Mouse (Mus musculus): ENCODE data around the gene Spata17. TPM values are rescaled to one million over a fixed set of nuclear protein-coding genes. Genes with fewer than 3 reads are reported as not detected.

Spata17 gene
- polyA plus RNA-seq, 1 experiment from 2014 or later = 2.8 TPM

GRCm38 (mm10) chr1:187232996-187233615 is 17.8 kb upstream of the Spata17 start:
- ATAC-seq (ENCODE audit: low FRiP score) (no peak), DNase-seq (ENCODE audit: low spot score) (no peak)
- H3K36me3 ChIP-seq (replicated peaks; ENCODE audit: control insufficient read depth, insufficient read depth) = peaks cover 16% of the 10 kb centered on the region; the same call in 1 of the 2 replicates

GRCm38 (mm10) chr1:187232196-187232955 is 17.1 kb upstream of the Spata17 start:
- no peaks in the 10 kb centered on the region for H3K4me1 ChIP-seq (replicated peaks; ENCODE audit: control insufficient read depth, insufficient read depth, low read length)
- ATAC-seq (ENCODE audit: low FRiP score) (no peak), DNase-seq (ENCODE audit: low spot score) (no peak)
- H3K9ac ChIP-seq = no peak overlapping the region
- no peak overlapping the region for H3K27ac ChIP-seq
- H3K4me2 ChIP-seq (replicated peaks) = no peak overlapping the region
- H3K27me3 ChIP-seq (ENCODE audit: control insufficient read depth, insufficient read depth, low read length) = no peaks in the 10 kb centered on the region
- H3K9me3 ChIP-seq (ENCODE audit: control insufficient read depth, low read length) = no peaks in the 10 kb centered on the region
- no peak overlapping the region for H3K4me3 ChIP-seq (replicated peaks; ENCODE audit: low read length)
- peaks cover 16% of the 10 kb centered on the region; the same call in 1 of the 2 replicates for H3K36me3 ChIP-seq (replicated peaks; ENCODE audit: control insufficient read depth, insufficient read depth)
- WGBS = 86% methylated on average over 14 of the region's 14 CpGs

More at GRCm38 (mm10) chr1:187232996-187233615, 17.8 kb upstream of the Spata17 start:
- H3K27me3 ChIP-seq (ENCODE audit: control insufficient read depth, insufficient read depth, low read length) = no peaks in the 10 kb centered on the region
- H3K9ac ChIP-seq = no peak overlapping the region
- no peak overlapping the region for H3K27ac ChIP-seq
- H3K4me1 ChIP-seq (replicated peaks; ENCODE audit: control insufficient read depth, insufficient read depth, low read length) = no peaks in the 10 kb centered on the region
- H3K9me3 ChIP-seq (ENCODE audit: control insufficient read depth, low read length) = no peaks in the 10 kb centered on the region
- WGBS = 70% methylated on average over 7 of the region's 7 CpGs
- H3K4me3 ChIP-seq (replicated peaks; ENCODE audit: low read length) = no peak overlapping the region
- no peak overlapping the region for H3K4me2 ChIP-seq (replicated peaks)

GRCm38 (mm10) chr1:187230255-187230654 is 15.0 kb upstream of the Spata17 start:
- no peak overlapping the region for H3K4me3 ChIP-seq (replicated peaks; ENCODE audit: low read length)
- no peak overlapping the region for H3K4me2 ChIP-seq (replicated peaks)
- H3K4me1 ChIP-seq (replicated peaks; ENCODE audit: control insufficient read depth, insufficient read depth, low read length) = no peaks in the 10 kb centered on the region
- ATAC-seq (ENCODE audit: low FRiP score) = no peak
- H3K9me3 ChIP-seq (ENCODE audit: control insufficient read depth, low read length) = no peaks in the 10 kb centered on the region
- H3K9ac ChIP-seq = no peak overlapping the region
- peaks cover 29% of the 10 kb centered on the region for H3K36me3 ChIP-seq (replicated peaks; ENCODE audit: control insufficient read depth, insufficient read depth)
- no peaks in the 10 kb centered on the region for H3K27me3 ChIP-seq (ENCODE audit: control insufficient read depth, insufficient read depth, low read length)
- no peak for DNase-seq (ENCODE audit: low spot score)
- H3K27ac ChIP-seq = no peak overlapping the region
- 83% methylated on average over 5 of the region's 5 CpGs for WGBS

- Histone ChIP-seq H3K27ac (no peak overlapping the region), H3K9ac (no peak overlapping the region), H3K4me2 (replicated peaks) (no peak overlapping the region), H3K9me3 (ENCODE audit: control insufficient read depth, low read length) (no peaks in the 10 kb centered on the region), H3K4me3 (replicated peaks; ENCODE audit: low read length) (no peak overlapping the region), H3K36me3 (replicated peaks; ENCODE audit: control insufficient read depth, insufficient read depth) (peaks cover 21% of the 10 kb centered on the region), H3K27me3 (ENCODE audit: control insufficient read depth, insufficient read depth, low read length) (no peaks in the 10 kb centered on the region), H3K4me1 (replicated peaks; ENCODE audit: control insufficient read depth, insufficient read depth, low read length) (no peaks in the 10 kb centered on the region)
- ATAC-seq (ENCODE audit: low FRiP score) = no peak
- no peak for DNase-seq (ENCODE audit: low spot score)
- WGBS = 90% methylated on average over 13 of the region's 13 CpGs
Measured at GRCm38 (mm10) chr1:187228414-187229146, 13.3 kb upstream of the Spata17 start.

GRCm38 (mm10) chr1:187226328-187227025 is 11.2 kb upstream of the Spata17 start:
- 79% methylated on average over 11 of the region's 11 CpGs for WGBS

GRCm38 (mm10) chr1:187220756-187221155 is 5.5 kb upstream of the Spata17 start:
- Histone ChIP-seq H3K36me3 (replicated peaks; ENCODE audit: control insufficient read depth, insufficient read depth) (peaks cover 3% of the 10 kb centered on the region), H3K4me1 (replicated peaks; ENCODE audit: control insufficient read depth, insufficient read depth, low read length) (0 out of 2 replicates have a peak, but pooled peaks cover 5% of the 10 kb centered on the region), H3K27ac (no peak overlapping the region), H3K9ac (no peak overlapping the region), H3K4me2 (replicated peaks) (no peak overlapping the region), H3K4me3 (replicated peaks; ENCODE audit: low read length) (no peak overlapping the region), H3K27me3 (ENCODE audit: control insufficient read depth, insufficient read depth, low read length) (no peaks in the 10 kb centered on the region), H3K9me3 (ENCODE audit: control insufficient read depth, low read length) (no peaks in the 10 kb centered on the region)
- 76% methylated on average over 6 of the region's 6 CpGs for WGBS
- ATAC-seq (ENCODE audit: low FRiP score) (no peak), DNase-seq (ENCODE audit: low spot score) (no peak)

More at GRCm38 (mm10) chr1:187226328-187227025, 11.2 kb upstream of the Spata17 start:
- Histone ChIP-seq H3K27ac (no peak overlapping the region), H3K4me3 (replicated peaks; ENCODE audit: low read length) (no peak overlapping the region), H3K9me3 (ENCODE audit: control insufficient read depth, low read length) (no peaks in the 10 kb centered on the region), H3K4me1 (replicated peaks; ENCODE audit: control insufficient read depth, insufficient read depth, low read length) (no peaks in the 10 kb centered on the region), H3K27me3 (ENCODE audit: control insufficient read depth, insufficient read depth, low read length) (no peaks in the 10 kb centered on the region), H3K4me2 (replicated peaks) (no peak overlapping the region), H3K9ac (no peak overlapping the region), H3K36me3 (replicated peaks; ENCODE audit: control insufficient read depth, insufficient read depth) (peaks cover 14% of the 10 kb centered on the region)
- ATAC-seq (ENCODE audit: low FRiP score) = no peak
- no peak for DNase-seq (ENCODE audit: low spot score)

GRCm38 (mm10) chr1:187216620-187217410 is 1.6 kb upstream of the Spata17 start:
- 94% methylated on average over 9 of the region's 9 CpGs for WGBS
- ATAC-seq (ENCODE audit: low FRiP score) = no peak
- H3K9ac ChIP-seq = no peak overlapping the region

GRCm38 (mm10) chr1:187210736-187211135 is 4.5 kb downstream of the Spata17 start:
- H3K4me1 ChIP-seq (replicated peaks; ENCODE audit: control insufficient read depth, insufficient read depth, low read length) = no peaks in the 10 kb centered on the region
- no peak overlapping the region for H3K4me2 ChIP-seq (replicated peaks)
- no peak overlapping the region for H3K4me3 ChIP-seq (replicated peaks; ENCODE audit: low read length)
- ATAC-seq (ENCODE audit: low FRiP score) (no peak), DNase-seq (ENCODE audit: low spot score) (no peak)
- 85% methylated on average over 4 of the region's 4 CpGs for WGBS
- no peaks in the 10 kb centered on the region for H3K36me3 ChIP-seq (replicated peaks; ENCODE audit: control insufficient read depth, insufficient read depth)
- H3K27ac ChIP-seq = no peak overlapping the region
- H3K27me3 ChIP-seq (ENCODE audit: control insufficient read depth, insufficient read depth, low read length) = no peaks in the 10 kb centered on the region
- H3K9ac ChIP-seq = no peak overlapping the region
- no peaks in the 10 kb centered on the region for H3K9me3 ChIP-seq (ENCODE audit: control insufficient read depth, low read length)

More at GRCm38 (mm10) chr1:187216620-187217410, 1.6 kb upstream of the Spata17 start:
- DNase-seq (ENCODE audit: low spot score) = no peak
- H3K9me3 ChIP-seq (ENCODE audit: control insufficient read depth, low read length) = no peaks in the 10 kb centered on the region
- H3K27me3 ChIP-seq (ENCODE audit: control insufficient read depth, insufficient read depth, low read length) = no peaks in the 10 kb centered on the region
- 0 out of 2 replicates have a peak, but pooled peaks cover 5% of the 10 kb centered on the region for H3K4me1 ChIP-seq (replicated peaks; ENCODE audit: control insufficient read depth, insufficient read depth, low read length)
- no peak overlapping the region for H3K4me2 ChIP-seq (replicated peaks)
- H3K27ac ChIP-seq = no peak overlapping the region
- no peak overlapping the region for H3K4me3 ChIP-seq (replicated peaks; ENCODE audit: low read length)
- no peaks in the 10 kb centered on the region for H3K36me3 ChIP-seq (replicated peaks; ENCODE audit: control insufficient read depth, insufficient read depth)
